In the genomic region with DNA sequence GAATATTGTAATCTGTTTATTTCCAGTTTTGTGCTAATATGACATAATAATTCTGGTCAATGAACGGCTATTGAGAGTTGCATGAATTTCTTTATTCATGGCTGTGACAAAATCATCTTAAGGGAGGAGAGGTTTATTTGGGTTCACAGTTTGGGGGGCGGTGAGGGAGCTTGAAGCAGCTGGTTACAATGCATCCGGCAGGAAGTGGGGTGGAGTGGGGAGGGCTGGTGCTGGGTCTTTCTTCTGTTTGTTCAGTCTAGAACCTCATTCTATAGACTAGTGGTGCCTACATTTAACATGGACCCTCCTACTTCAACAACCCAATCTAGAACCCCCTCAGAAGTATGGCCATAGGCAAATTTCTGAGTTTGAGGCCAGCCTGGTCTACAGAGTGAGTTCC, we compare ENCODE assay signal across 27 mouse cellular contexts. TPM values are rescaled to one million over a fixed set of nuclear protein-coding genes. Genes with fewer than 3 reads are reported as not detected.
DNase-seq lines count a peak whose midpoint lies in the region; ATAC-seq and TF ChIP-seq lines count a peak whose summit lies in the region.
"Had no signal": no experiment of that assay in that cellular context is flagged by ENCODE, and none has a peak within 500 bp of the region (broad histone marks: within the 10 kb centered on the region; RNA-seq: fewer than 3 reads in every experiment).

No protein-coding gene starts in this region.

- no peak overlapping the region for H3K4me2 ChIP-seq in forebrain, embryonic 16.5 days (ENCODE audit: low read length)
- H3K4me2 ChIP-seq in forebrain, postnatal 0 days (ENCODE audit: low read depth), result no peak overlapping the region
- H3K4me2 ChIP-seq in midbrain, postnatal 0 days (ENCODE audit: low read depth, low read length, poor library complexity, severe bottlenecking), result no peak overlapping the region
- H3K4me2 ChIP-seq: embryonic facial prominence, embryonic 13.5 days; heart, embryonic 12.5 days; hindbrain, embryonic 13.5 days; limb, embryonic 13.5 days; liver, embryonic 11.5 days; lung, embryonic 15.5 days; midbrain, embryonic 15.5 days; neural tube, embryonic 12.5 days had no signal

- ATAC-seq in forebrain, embryonic 16.5 days, result no peak
- no peak for ATAC-seq in forebrain, postnatal 0 days
- no peak for ATAC-seq in midbrain, postnatal 0 days (ENCODE audit: low FRiP score)
- ATAC-seq: intestine, embryonic 16.5 days; midbrain, embryonic 15.5 days had no signal

- intact Hi-C loops in heart, adult 2 months (cut with DNase I), result no loop called here

- 66% methylated on average over 3 of the region's 3 CpGs for WGBS in forebrain, embryonic 16.5 days
- 71% methylated on average over 3 of the region's 3 CpGs for WGBS in forebrain, postnatal 0 days
- 66% methylated on average over 3 of the region's 3 CpGs for WGBS in heart, adult 2 months
- 81% methylated on average over 3 of the region's 3 CpGs for WGBS in midbrain, postnatal 0 days

- H3K9me3 ChIP-seq in forebrain, embryonic 16.5 days (ENCODE audit: control insufficient read depth, low read length), result no peaks in the 10 kb centered on the region
- H3K9me3 ChIP-seq in forebrain, postnatal 0 days (ENCODE audit: low read length), result no peaks in the 10 kb centered on the region
- H3K9me3 ChIP-seq in midbrain, postnatal 0 days (ENCODE audit: low read length), result no peaks in the 10 kb centered on the region
- H3K9me3 ChIP-seq: embryonic facial prominence, embryonic 13.5 days; heart, embryonic 12.5 days; hindbrain, embryonic 13.5 days; limb, embryonic 13.5 days; lung, embryonic 15.5 days; midbrain, embryonic 10.5 days; midbrain, embryonic 15.5 days; neural tube, embryonic 12.5 days had no signal

- no peak overlapping the region for H3K4me3 ChIP-seq in forebrain, embryonic 16.5 days (replicated peaks; ENCODE audit: low read length)
- no peak overlapping the region for H3K4me3 ChIP-seq in forebrain, postnatal 0 days (ENCODE audit: low read depth, low read length)
- H3K4me3 ChIP-seq in heart, adult 2 months, result no peak overlapping the region
- no peak overlapping the region for H3K4me3 ChIP-seq in midbrain, postnatal 0 days (ENCODE audit: low read depth, low read length)
- H3K4me3 ChIP-seq: embryonic facial prominence, embryonic 13.5 days; heart, embryonic 12.5 days; hindbrain, embryonic 13.5 days; limb, embryonic 13.5 days; lung, embryonic 15.5 days; midbrain, embryonic 10.5 days; midbrain, embryonic 15.5 days; neural tube, embryonic 12.5 days had no signal

- no peaks in the 10 kb centered on the region for H3K27me3 ChIP-seq in forebrain, embryonic 16.5 days (replicated peaks; ENCODE audit: control insufficient read depth, insufficient read depth, low read length)
- no peaks in the 10 kb centered on the region for H3K27me3 ChIP-seq in forebrain, postnatal 0 days (ENCODE audit: insufficient read depth, low read length)
- H3K27me3 ChIP-seq in heart, adult 2 months (ENCODE audit: control insufficient read depth, insufficient read depth, low read length), result no peaks in the 10 kb centered on the region
- no peaks in the 10 kb centered on the region for H3K27me3 ChIP-seq in midbrain, postnatal 0 days (ENCODE audit: insufficient read depth, low read length)
- H3K27me3 ChIP-seq: embryonic facial prominence, embryonic 13.5 days; heart, embryonic 12.5 days; hindbrain, embryonic 13.5 days; limb, embryonic 13.5 days; lung, embryonic 15.5 days; midbrain, embryonic 15.5 days; neural tube, embryonic 12.5 days had no signal

- peaks cover 26% of the 10 kb centered on the region for H3K4me1 ChIP-seq in forebrain, embryonic 16.5 days (replicated peaks; ENCODE audit: control insufficient read depth, insufficient read depth, low read length)
- 0 out of 2 replicates have a peak, but pooled peaks cover 8% of the 10 kb centered on the region for H3K4me1 ChIP-seq in forebrain, postnatal 0 days (ENCODE audit: insufficient read depth)
- peaks cover 2% of the 10 kb centered on the region; the same call in 1 of the 2 replicates for H3K4me1 ChIP-seq in heart, adult 2 months (ENCODE audit: control insufficient read depth, insufficient read depth, low read length)
- peaks cover 3% of the 10 kb centered on the region; the same call in 1 of the 2 replicates for H3K4me1 ChIP-seq in midbrain, postnatal 0 days (ENCODE audit: insufficient read depth, low read length)
- H3K4me1 ChIP-seq: midbrain, embryonic 10.5 days had no signal

- peak overlapping the region; percentile 72 for H3K27ac ChIP-seq in forebrain, embryonic 16.5 days (ENCODE audit: low read length)
- H3K27ac ChIP-seq in forebrain, postnatal 0 days (ENCODE audit: low read depth, low read length), result no peak overlapping the region
- H3K27ac ChIP-seq in heart, adult 2 months, result no peak overlapping the region
- no peak overlapping the region for H3K27ac ChIP-seq in midbrain, postnatal 0 days (ENCODE audit: low read depth, low read length)
- H3K27ac ChIP-seq: embryonic facial prominence, embryonic 13.5 days; hindbrain, embryonic 13.5 days; limb, embryonic 13.5 days; lung, embryonic 15.5 days; midbrain, embryonic 10.5 days; neural tube, embryonic 12.5 days had no signal

- no peaks in the 10 kb centered on the region for H3K79me2 ChIP-seq in heart, adult 2 months (replicated peaks; ENCODE audit: control insufficient read depth, insufficient read depth, low read length)

- no peak for TF ChIP-seq CTCF in forebrain, postnatal 0 days (IDR thresholded peaks at IDR 0.05; ENCODE audit: low read depth)
- no peak for TF ChIP-seq CTCF in heart, adult 2 months (IDR thresholded peaks at IDR 0.05)
- no peak for TF ChIP-seq CTCF in midbrain, postnatal 0 days (IDR thresholded peaks at IDR 0.05)

- H3K36me3 ChIP-seq in forebrain, embryonic 16.5 days (ENCODE audit: control insufficient read depth, insufficient read depth), result no peaks in the 10 kb centered on the region
- no peaks in the 10 kb centered on the region for H3K36me3 ChIP-seq in forebrain, postnatal 0 days (ENCODE audit: insufficient read depth)
- no peaks in the 10 kb centered on the region for H3K36me3 ChIP-seq in heart, adult 2 months (ENCODE audit: control insufficient read depth, insufficient read depth, low read length)
- H3K36me3 ChIP-seq in midbrain, postnatal 0 days (ENCODE audit: insufficient read depth, low read length), result no peaks in the 10 kb centered on the region
- H3K36me3 ChIP-seq: embryonic facial prominence, embryonic 13.5 days; heart, embryonic 12.5 days; hindbrain, embryonic 13.5 days; limb, embryonic 13.5 days; lung, embryonic 15.5 days; midbrain, embryonic 10.5 days; midbrain, embryonic 15.5 days; neural tube, embryonic 12.5 days had no signal

- no peak for DNase-seq in forebrain, postnatal 0 days
- peak; percentile 33 for DNase-seq in T-cell, adult 2 months (ENCODE audit: low spot score)
- peak; percentile 25 to 32 for DNase-seq in thymus, postnatal 10 days (ENCODE audit: low spot score in 2 of 2)
- no peak for DNase-seq in adrenal gland, postnatal 4 days (ENCODE audit: low spot score in 2 of 2)
- DNase-seq in heart, adult 2 months, result no peak
- no peak for DNase-seq in midbrain, postnatal 0 days (ENCODE audit: low spot score)
- DNase-seq: adrenal gland, postnatal 25 days; cerebellum, adult 18-20 months; cerebellum, postnatal 10 days; gastrocnemius, postnatal 25 days; heart, adult 11 months; heart, postnatal 4 days; kidney, adult 9 months; kidney, postnatal 10 days; right cerebral cortex, adult 18-20 months; right cerebral cortex, postnatal 4 days had no signal

- no peak for TF ChIP-seq POLR2A in heart, adult 2 months (IDR thresholded peaks at IDR 0.05; ENCODE audit: insufficient read depth, low read depth, low read length)

- no peak for TF ChIP-seq EP300 in heart, adult 2 months (IDR thresholded peaks at IDR 0.05; ENCODE audit: insufficient read depth, low read depth, low read length)

- H3K9ac ChIP-seq in forebrain, embryonic 16.5 days (replicated peaks; ENCODE audit: low read depth, low read length), result no peak overlapping the region
- no peak overlapping the region for H3K9ac ChIP-seq in forebrain, postnatal 0 days
- H3K9ac ChIP-seq in heart, adult 2 months (ENCODE audit: low read depth, low read length), result no peak overlapping the region
- H3K9ac ChIP-seq in midbrain, postnatal 0 days (replicated peaks; ENCODE audit: low read length, poor library complexity, severe bottlenecking), result no peak overlapping the region
- H3K9ac ChIP-seq: embryonic facial prominence, embryonic 13.5 days; heart, embryonic 12.5 days; hindbrain, embryonic 13.5 days; limb, embryonic 13.5 days; lung, embryonic 15.5 days; midbrain, embryonic 15.5 days; neural tube, embryonic 12.5 days had no signal

RNA-seq across cellular contexts. Expression of gene Zfp706, which starts 30.1 kb away (rescaled TPM):
- 479 and 536 TPM in 2 replicates for polyA plus RNA-seq in forebrain, embryonic 16.5 days (2015; fragmentation: Nextera tagmentation; extraction: Ambion mirVana)
- total RNA-seq in forebrain, postnatal 0 days (2014; rRNA removed), result 66.6 and 71.0 TPM in 2 replicates
- polyA plus RNA-seq in forebrain, postnatal 0 days (2015; fragmentation: Nextera tagmentation; extraction: Ambion mirVana), result 575 and 586 TPM in 2 replicates
- total RNA-seq in adrenal gland, postnatal 4 days (2021), result 100 to 1,000 TPM; 207 to 215 TPM
- 100 to 1,000 TPM; 205 to 240 TPM for total RNA-seq in heart, adult 2 months (2021)
- polyA plus RNA-seq in heart, adult 2 months (2012; rRNA removed), result 61.1 and 80.2 TPM in 2 replicates
- total RNA-seq in midbrain, postnatal 0 days (2014; rRNA removed), result 56.4 and 89.2 TPM in 2 replicates
- polyA plus RNA-seq in midbrain, postnatal 0 days (2015; fragmentation: Nextera tagmentation; extraction: Ambion mirVana), result 476 and 513 TPM in 2 replicates

Comparison
In these comparisons a context has a peak if more than half of its experiments do, and no peak if none do; other contexts are left out.
1. DNase-seq: peak in T-cell, adult 2 months (single experiment) and thymus, postnatal 10 days (2 of 2); none in forebrain, postnatal 0 days (single experiment), adrenal gland, postnatal 4 days (0 of 2), heart, adult 2 months (0 of 2) and midbrain, postnatal 0 days (single experiment).